Mouse (Mus musculus): ENCODE data around the gene Sprr2a1. TPM values are rescaled to one million over a fixed set of nuclear protein-coding genes. Genes with fewer than 3 reads are reported as not detected.
"Not testable (repeated sequence)": the region's sequence is repeated elsewhere in the genome, so short reads cannot be mapped to it uniquely, and the experiment has no call there.

Sprr2a1 gene
- polyA plus RNA-seq, 1 experiment from 2014 or later = not detected

DNA sequence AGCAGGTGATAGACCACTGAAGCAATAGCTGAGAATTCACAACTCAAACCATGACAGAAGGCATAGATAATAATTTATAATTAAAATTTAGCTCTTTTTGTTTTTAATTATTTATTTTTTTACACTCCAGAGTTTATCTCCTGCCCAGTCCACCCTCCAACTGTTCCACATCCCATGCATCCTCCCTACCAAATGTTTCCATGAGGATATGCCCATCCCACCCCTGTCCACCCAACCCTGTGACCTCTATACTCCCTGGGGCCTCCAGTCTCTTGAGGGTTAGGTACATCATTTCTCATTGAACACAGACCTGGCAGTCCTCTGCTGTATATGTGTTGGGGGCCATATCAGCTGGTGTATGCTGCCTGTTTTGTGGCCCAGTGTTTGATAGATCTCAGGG is 42.9 kb downstream of the Sprr2a1 start:
- not testable (repeated sequence) for H3K4me3 ChIP-seq (ENCODE audit: low read depth, low read length)
- ATAC-seq (ENCODE audit: low FRiP score) = peak; percentile 65

GRCm38 (mm10) chr3:92263462-92263861 is 47.9 kb downstream of the Sprr2a1 start:
- not testable (repeated sequence) for H3K27me3 ChIP-seq (ENCODE audit: control insufficient read depth, insufficient read depth, low read length); DNase-seq (ENCODE audit: low spot score, missing footprints); H3K36me3 ChIP-seq (ENCODE audit: control insufficient read depth, insufficient read depth, low read length); H3K9ac ChIP-seq (ENCODE audit: low read length); H3K4me3 ChIP-seq (ENCODE audit: low read depth, low read length); H3K27ac ChIP-seq (ENCODE audit: low read depth, low read length); H3K4me2 ChIP-seq; H3K4me1 ChIP-seq (ENCODE audit: control insufficient read depth, insufficient read depth, low read length); ATAC-seq (ENCODE audit: low FRiP score); H3K9me3 ChIP-seq (ENCODE audit: control insufficient read depth, low read length)
- WGBS = no CpG with 5 or more reads among the region's 2 CpGs

More for the DNA sequence above, 42.9 kb downstream of the Sprr2a1 start:
- H3K9ac ChIP-seq (ENCODE audit: low read length); DNase-seq (ENCODE audit: low spot score, missing footprints); H3K9me3 ChIP-seq (ENCODE audit: control insufficient read depth, low read length); H3K4me2 ChIP-seq; H3K27me3 ChIP-seq (ENCODE audit: control insufficient read depth, insufficient read depth, low read length); H3K4me1 ChIP-seq (ENCODE audit: control insufficient read depth, insufficient read depth, low read length); H3K27ac ChIP-seq (ENCODE audit: low read depth, low read length); H3K36me3 ChIP-seq (ENCODE audit: control insufficient read depth, insufficient read depth, low read length): not testable (repeated sequence)

Other genes with a start within 250 kb of the Sprr2a1 start
- not detected in 2 replicates for gene Pglyrp3, start 201.2 kb upstream of the Sprr2a1 start, polyA plus RNA-seq (2014; fragmentation: Nextera tagmentation; extraction: Ambion mirVana)
- 0.70 and 0.76 TPM in 2 replicates for gene Lor, start 132.7 kb upstream of the Sprr2a1 start, polyA plus RNA-seq (2014; fragmentation: Nextera tagmentation; extraction: Ambion mirVana)
- not detected in 2 replicates for gene Prr9, start 91.9 kb upstream of the Sprr2a1 start, polyA plus RNA-seq (2014; fragmentation: Nextera tagmentation; extraction: Ambion mirVana)
- gene Lelp1, start 73.1 kb upstream of the Sprr2a1 start, polyA plus RNA-seq (2014; fragmentation: Nextera tagmentation; extraction: Ambion mirVana) = not detected in 2 replicates
- not detected in 2 replicates for gene Sprr2a2, start 121 bp downstream of the Sprr2a1 start, polyA plus RNA-seq (2014; fragmentation: Nextera tagmentation; extraction: Ambion mirVana)
- not detected in 2 replicates for gene Sprr2a3, start 69.6 kb downstream of the Sprr2a1 start, polyA plus RNA-seq (2014; fragmentation: Nextera tagmentation; extraction: Ambion mirVana)
- gene Sprr2b, start 100.8 kb downstream of the Sprr2a1 start, polyA plus RNA-seq (2014; fragmentation: Nextera tagmentation; extraction: Ambion mirVana) = not detected in 2 replicates
- gene Sprr2d, start 123.3 kb downstream of the Sprr2a1 start, polyA plus RNA-seq (2014; fragmentation: Nextera tagmentation; extraction: Ambion mirVana) = not detected in 2 replicates
- not detected in 2 replicates for gene Sprr2e, start 136.3 kb downstream of the Sprr2a1 start, polyA plus RNA-seq (2014; fragmentation: Nextera tagmentation; extraction: Ambion mirVana)
- gene Sprr2f, start 149.4 kb downstream of the Sprr2a1 start, polyA plus RNA-seq (2014; fragmentation: Nextera tagmentation; extraction: Ambion mirVana) = not detected in 2 replicates
- gene Sprr2h, start 169.9 kb downstream of the Sprr2a1 start, polyA plus RNA-seq (2014; fragmentation: Nextera tagmentation; extraction: Ambion mirVana) = not detected in 2 replicates
- not detected in 2 replicates for gene Sprr2i, start 192.2 kb downstream of the Sprr2a1 start, polyA plus RNA-seq (2014; fragmentation: Nextera tagmentation; extraction: Ambion mirVana)
- gene Sprr2j-ps, start 202.3 kb downstream of the Sprr2a1 start, polyA plus RNA-seq (2014; fragmentation: Nextera tagmentation; extraction: Ambion mirVana) = not detected in 2 replicates
- 6.5 and 6.8 TPM in 2 replicates for gene Gm9774, start 213.6 kb downstream of the Sprr2a1 start, polyA plus RNA-seq (2014; fragmentation: Nextera tagmentation; extraction: Ambion mirVana)
- gene Sprr2k, start 216.8 kb downstream of the Sprr2a1 start, polyA plus RNA-seq (2014; fragmentation: Nextera tagmentation; extraction: Ambion mirVana) = not detected in 2 replicates
- not detected in 2 replicates for gene Sprr1b, start 223.0 kb downstream of the Sprr2a1 start, polyA plus RNA-seq (2014; fragmentation: Nextera tagmentation; extraction: Ambion mirVana)
- gene Sprr3, start 242.9 kb downstream of the Sprr2a1 start, polyA plus RNA-seq (2014; fragmentation: Nextera tagmentation; extraction: Ambion mirVana) = not detected in 2 replicates